Mouse (Mus musculus): ENCODE measurements around the gene Spryd7.

DNA sequence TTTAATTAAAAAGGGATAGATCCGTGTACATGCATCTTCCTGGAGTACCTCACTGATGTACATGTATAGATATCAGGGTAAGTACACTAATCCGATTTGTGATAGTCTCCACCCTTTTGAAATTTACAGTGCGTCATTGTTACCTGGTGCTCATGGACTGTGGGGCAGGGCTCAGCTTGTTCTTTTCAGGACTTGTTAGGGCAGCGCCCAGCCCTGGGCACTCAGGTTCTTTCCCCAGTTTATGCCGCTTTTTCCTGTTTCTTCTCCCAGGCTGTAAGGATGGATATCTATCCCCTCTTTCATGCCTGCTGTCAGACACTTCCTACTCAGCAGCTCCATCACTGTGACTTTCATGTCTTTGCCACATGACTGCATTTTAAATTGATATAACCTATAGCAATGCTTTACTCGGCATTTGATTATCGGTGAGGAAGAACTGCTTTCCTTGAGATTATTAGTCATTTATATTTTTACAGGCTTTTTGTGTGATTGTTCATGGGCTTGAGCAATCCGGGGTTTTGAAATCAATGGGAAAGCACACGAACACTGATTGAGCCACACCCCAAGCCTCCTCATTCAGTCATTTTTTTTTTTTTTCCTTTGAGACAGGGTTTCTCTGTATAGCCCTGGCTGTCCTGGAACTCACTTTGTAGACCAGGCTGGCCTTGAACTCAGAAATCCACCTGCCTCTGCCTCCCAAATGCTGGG lies 40.2 kb upstream of the Spryd7 start:
- TF ChIP-seq POLR2A (IDR thresholded peaks at IDR 0.05; ENCODE audit: extremely low read depth, insufficient read depth, low read length) (no peak), CTCF (IDR thresholded peaks at IDR 0.05; ENCODE audit: low read depth, low read length) (no peak)

All from liver, adult 2 months (tissue).